Mouse (Mus musculus) left cerebral cortex, postnatal 14 days (tissue): Measurements from ENCODE around the gene F3. TPM values are rescaled to one million over a fixed set of nuclear protein-coding genes. Genes with fewer than 3 reads are reported as not detected.
"Not testable (repeated sequence)": the region's sequence is repeated elsewhere in the genome, so short reads cannot be mapped to it uniquely, and the experiment has no call there.

Experiments used
- DNase-seq, 2 experiments: peaks; one replicate each; pipeline ENCODE4 v3.0.0; 2021 to 2022; ENCODE audit warnings: low spot score in 2 of 2, mixed read lengths in 1 of 2
- intact Hi-C: fragments of 180-260 bp; cut with DNase I; formaldehyde crosslinking; loops from one replicate; pipeline ENCODE4 v1.15.1; 2025
- total RNA-seq, 2 experiments: library from RNA; stranded (reverse); gene quantifications; 2 replicates each; pipeline ENCODE4 v1.2.3; 2021

The F3 gene
- total RNA-seq, 2 experiments from 2014 or later = 42.8 to 47.9 TPM

- intact Hi-C loops = loop anchor here (10.0 kb wide), 1 partner anchor 425 kb away; no protein-coding TSS in a partner anchor
- DNase-seq = no peak
Observed at GRCm38 (mm10) chr3:121729678-121730077, 6.3 kb downstream of the F3 start.

GRCm38 (mm10) chr3:121735542-121735941 lies 12.2 kb downstream of the F3 start:
- intact Hi-C loops = loop anchor here (10.0 kb wide), 1 partner anchor 431 kb away; no protein-coding TSS in a partner anchor
- no peak for DNase-seq

GRCm38 (mm10) chr3:121736025-121736744 lies 12.8 kb downstream of the F3 start:
- intact Hi-C loops = loop anchor here (2.0 to 10.0 kb wide), 2 partner anchors 185 to 431 kb away; no protein-coding TSS in a partner anchor
- peak; percentile 88 to 89 for DNase-seq

- intact Hi-C loops = loop anchor here (1.0 to 10.0 kb wide), 3 partner anchors 101 to 433 kb away; no protein-coding TSS in a partner anchor
- no peak for DNase-seq
Observed at GRCm38 (mm10) chr3:121737453-121737852, 14.1 kb downstream of the F3 start.

- intact Hi-C loops = loop anchor here (1.0 to 10.0 kb wide), 3 partner anchors 102 to 433 kb away; no protein-coding TSS in a partner anchor
- no peak for DNase-seq
Observed at GRCm38 (mm10) chr3:121737901-121738300, 14.6 kb downstream of the F3 start.

GRCm38 (mm10) chr3:121738742-121739342 lies 15.5 kb downstream of the F3 start:
- no peak for DNase-seq
- intact Hi-C loops = loop anchor here (10.0 kb wide), 1 partner anchor 434 kb away; no protein-coding TSS in a partner anchor

- DNase-seq = no peak
- intact Hi-C loops = loop anchor here (10.0 kb wide), 1 partner anchor 435 kb away; no protein-coding TSS in a partner anchor
Observed at GRCm38 (mm10) chr3:121739489-121740213, 16.3 kb downstream of the F3 start.

GRCm38 (mm10) chr3:121741186-121741848 lies 18.0 kb downstream of the F3 start:
- intact Hi-C loops, DNase-seq: not testable (repeated sequence)

GRCm38 (mm10) chr3:121754319-121755090 lies 31.2 kb downstream of the F3 start:
- DNase-seq, intact Hi-C loops: not testable (repeated sequence)

GRCm38 (mm10) chr3:121755152-121755551 lies 31.8 kb downstream of the F3 start:
- intact Hi-C loops = no loop called here
- no peak for DNase-seq

GRCm38 (mm10) chr3:121758373-121758772 lies 35.0 kb downstream of the F3 start:
- intact Hi-C loops = no loop called here
- no peak for DNase-seq

- no peak for DNase-seq
- intact Hi-C loops = loop anchor here (10.0 kb wide), 1 partner anchor 457 kb away; no protein-coding TSS in a partner anchor
Observed at GRCm38 (mm10) chr3:121762056-121762852, 38.9 kb downstream of the F3 start.

- no peak for DNase-seq
- intact Hi-C loops = loop anchor here (10.0 kb wide), 1 partner anchor 461 kb away; no protein-coding TSS in a partner anchor
Observed at GRCm38 (mm10) chr3:121766048-121766447, 42.7 kb downstream of the F3 start.

- intact Hi-C loops = loop anchor here (10.0 kb wide), 1 partner anchor 462 kb away; no protein-coding TSS in a partner anchor
Observed at GRCm38 (mm10) chr3:121766818-121767217, 43.5 kb downstream of the F3 start.

GRCm38 (mm10) chr3:121768770-121769169 lies 45.4 kb downstream of the F3 start:
- intact Hi-C loops = loop anchor here (10.0 kb wide), 1 partner anchor 464 kb away; no protein-coding TSS in a partner anchor
- no peak for DNase-seq

More at GRCm38 (mm10) chr3:121766818-121767217, 43.5 kb downstream of the F3 start:
- DNase-seq = no peak

- DNase-seq, intact Hi-C loops: not testable (repeated sequence)
Observed at GRCm38 (mm10) chr3:121773336-121773735, 50.0 kb downstream of the F3 start.

- DNase-seq = peak; percentile 81 to 92
- intact Hi-C loops = loop anchor here (5.0 kb wide), 1 partner anchor 34 kb away; no protein-coding TSS in a partner anchor
Observed at GRCm38 (mm10) chr3:121777943-121778342, 54.6 kb downstream of the F3 start.
